Mouse (Mus musculus): ENCODE measurements around the gene Ankrd65.

The Ankrd65 gene

GRCm38 (mm10) chr4:155848434-155849095 is 58.3 kb downstream of the Ankrd65 start:
- no peak for TF ChIP-seq GATA4 (IDR thresholded peaks at IDR 0.05; ENCODE audit: insufficient replicate concordance, low read length)
